16 mouse cellular contexts compared by ENCODE assay signal in the genomic region with DNA sequence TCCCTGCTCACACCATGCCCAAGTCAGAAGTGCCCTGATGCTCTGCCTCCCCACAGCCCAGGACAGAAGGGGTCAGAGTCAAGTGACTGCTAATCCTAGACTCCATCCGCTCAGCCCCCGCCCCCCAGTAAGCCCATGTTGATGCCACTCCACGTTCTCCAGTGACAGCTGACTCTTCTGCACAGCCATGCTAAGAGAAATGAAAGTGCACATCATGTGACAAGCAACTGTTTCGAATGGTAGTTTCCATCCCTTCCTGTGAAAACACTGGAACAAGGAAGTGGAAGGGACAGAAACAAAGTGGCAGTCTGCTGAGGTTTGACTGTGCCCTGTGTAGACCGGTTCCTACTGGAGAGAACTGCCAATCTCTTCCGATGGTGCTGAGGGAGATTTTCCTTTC. TPM values are rescaled to one million over a fixed set of nuclear protein-coding genes. Genes with fewer than 3 reads are reported as not detected.
DNase-seq lines count a peak whose midpoint lies in the region; ATAC-seq and TF ChIP-seq lines count a peak whose summit lies in the region.
"Had no signal": no experiment of that assay in that cellular context is flagged by ENCODE, and none has a peak within 500 bp of the region (broad histone marks: within the 10 kb centered on the region; RNA-seq: fewer than 3 reads in every experiment).

No protein-coding gene starts in this region.

- TF ChIP-seq EP300 in heart, postnatal 0 days (IDR thresholded peaks at IDR 0.05; ENCODE audit: low read depth): no peak

- H3K27ac ChIP-seq in heart, postnatal 0 days (ENCODE audit: low read depth): no peak overlapping the region
- H3K27ac ChIP-seq in heart, embryonic 10.5 days: no peak overlapping the region
- H3K27ac ChIP-seq in liver, embryonic 15.5 days (replicated peaks): no peak overlapping the region
- H3K27ac ChIP-seq in liver, embryonic 12.5 days: no peak overlapping the region
- H3K27ac ChIP-seq: liver, embryonic 13.5 days; stomach, embryonic 15.5 days had no signal

- no peak for TF ChIP-seq CTCF in heart, postnatal 0 days (IDR thresholded peaks at IDR 0.05; ENCODE audit: low read depth)

- DNase-seq in heart, postnatal 0 days (ENCODE audit: low spot score): no peak
- DNase-seq in heart, embryonic 10.5 days (ENCODE audit: low spot score): no peak
- DNase-seq in skeletal muscle tissue, adult 2 months (ENCODE audit: low read depth, low spot score): peak; percentile 8
- no peak for DNase-seq in lung, postnatal 10 days
- DNase-seq: cerebellum, postnatal 36 days; gastrocnemius, postnatal 14 days; kidney, postnatal 25 days; liver, embryonic 13.5 days; lung, postnatal 36 days; thymus, postnatal 25 days had no signal

- no peak overlapping the region for H3K4me3 ChIP-seq in heart, postnatal 0 days (ENCODE audit: low read depth, low read length)
- no peak overlapping the region for H3K4me3 ChIP-seq in heart, embryonic 10.5 days
- no peak overlapping the region for H3K4me3 ChIP-seq in liver, embryonic 15.5 days (replicated peaks)
- no peak overlapping the region for H3K4me3 ChIP-seq in liver, embryonic 12.5 days
- H3K4me3 ChIP-seq: liver, embryonic 13.5 days; stomach, embryonic 15.5 days had no signal

- H3K9ac ChIP-seq in heart, postnatal 0 days (replicated peaks; ENCODE audit: low read depth, low read length): no peak overlapping the region
- no peak overlapping the region for H3K9ac ChIP-seq in liver, embryonic 15.5 days
- no peak overlapping the region for H3K9ac ChIP-seq in liver, embryonic 12.5 days
- H3K9ac ChIP-seq: liver, embryonic 13.5 days; stomach, embryonic 15.5 days had no signal

- no peaks in the 10 kb centered on the region for H3K9me3 ChIP-seq in heart, postnatal 0 days (replicated peaks; ENCODE audit: control insufficient read depth, low read length)
- H3K9me3 ChIP-seq in heart, embryonic 10.5 days: no peaks in the 10 kb centered on the region
- no peaks in the 10 kb centered on the region for H3K9me3 ChIP-seq in liver, embryonic 15.5 days (replicated peaks)
- H3K9me3 ChIP-seq in liver, embryonic 12.5 days (replicated peaks): no peaks in the 10 kb centered on the region
- H3K9me3 ChIP-seq: liver, embryonic 13.5 days; stomach, embryonic 15.5 days had no signal

- H3K27me3 ChIP-seq in heart, postnatal 0 days (ENCODE audit: control insufficient read depth, insufficient read depth, low read length): no peaks in the 10 kb centered on the region
- H3K27me3 ChIP-seq in heart, embryonic 10.5 days (ENCODE audit: insufficient read depth, poor library complexity, severe bottlenecking): no peaks in the 10 kb centered on the region
- no peaks in the 10 kb centered on the region for H3K27me3 ChIP-seq in liver, embryonic 15.5 days
- no peaks in the 10 kb centered on the region for H3K27me3 ChIP-seq in liver, embryonic 12.5 days (replicated peaks)
- H3K27me3 ChIP-seq: liver, embryonic 13.5 days; stomach, embryonic 15.5 days had no signal

- WGBS in heart, postnatal 0 days: 63% methylated on average over 6 of the region's 6 CpGs
- WGBS in heart, embryonic 10.5 days: 73% methylated on average over 6 of the region's 6 CpGs
- WGBS in liver, embryonic 15.5 days (ENCODE audit: insufficient replicate concordance): 59% methylated on average over 6 of the region's 6 CpGs
- WGBS in liver, embryonic 12.5 days (ENCODE audit: insufficient replicate concordance): 67% methylated on average over 6 of the region's 6 CpGs

- H3K4me2 ChIP-seq in heart, postnatal 0 days (ENCODE audit: low read depth, low read length): no peak overlapping the region
- no peak overlapping the region for H3K4me2 ChIP-seq in liver, embryonic 15.5 days
- no peak overlapping the region for H3K4me2 ChIP-seq in liver, embryonic 12.5 days
- H3K4me2 ChIP-seq: liver, embryonic 13.5 days; stomach, embryonic 15.5 days had no signal

- peak; percentile 24; the same call in 1 of the 2 replicates for ATAC-seq in heart, postnatal 0 days (ENCODE audit: insufficient read depth, low read depth)
- ATAC-seq in liver, embryonic 15.5 days (ENCODE audit: insufficient read depth): peak; percentile 15; the same call in 1 of the 2 replicates
- ATAC-seq in liver, embryonic 12.5 days: no peak
- peak; percentile 54; the same call in 1 of the 2 replicates for ATAC-seq in common myeloid progenitor, adult 5-6 weeks (replicated peaks; ENCODE audit: low read depth, poor library complexity, severe bottlenecking)
- no peak for ATAC-seq in cerebellum, adult (ENCODE audit: insufficient number of reproducible peaks, low FRiP score, low TSS enrichment)
- ATAC-seq: forebrain, embryonic 14.5 days had no signal

- H3K36me3 ChIP-seq in heart, postnatal 0 days (replicated peaks; ENCODE audit: control insufficient read depth, insufficient read depth, low read length): no peaks in the 10 kb centered on the region
- H3K36me3 ChIP-seq in heart, embryonic 10.5 days: peaks cover 6% of the 10 kb centered on the region; the same call in 1 of the 2 replicates
- H3K36me3 ChIP-seq in liver, embryonic 15.5 days (replicated peaks): 0 out of 2 replicates have a peak, but pooled peaks cover 4% of the 10 kb centered on the region
- no peaks in the 10 kb centered on the region for H3K36me3 ChIP-seq in liver, embryonic 12.5 days
- H3K36me3 ChIP-seq: stomach, embryonic 15.5 days had no signal

- H3K4me1 ChIP-seq in heart, postnatal 0 days (ENCODE audit: control insufficient read depth, insufficient read depth): 0 out of 2 replicates have a peak, but pooled peaks cover 5% of the 10 kb centered on the region
- H3K4me1 ChIP-seq in heart, embryonic 10.5 days: peaks cover 8% of the 10 kb centered on the region; the same call in 1 of the 2 replicates
- H3K4me1 ChIP-seq in liver, embryonic 15.5 days (replicated peaks): no peaks in the 10 kb centered on the region
- no peaks in the 10 kb centered on the region for H3K4me1 ChIP-seq in liver, embryonic 12.5 days
- H3K4me1 ChIP-seq: liver, embryonic 13.5 days; stomach, embryonic 15.5 days had no signal

RNA-seq across cellular contexts. Expression of gene Wdr41, which starts 56.8 kb away (rescaled TPM):
- total RNA-seq in heart, postnatal 0 days (2014; rRNA removed; ENCODE audit: low replicate concordance): 22.2 and 24.2 TPM in 2 replicates
- polyA plus RNA-seq in heart, postnatal 0 days (2015; fragmentation: Nextera tagmentation; extraction: Ambion mirVana): 19.3 and 20.4 TPM in 2 replicates
- 17.3 and 19.3 TPM in 2 replicates for polyA plus RNA-seq in heart, embryonic 10.5 days (2016; fragmentation: Nextera tagmentation; extraction: Ambion mirVana)
- polyA plus RNA-seq in liver, embryonic 15.5 days (2015; fragmentation: Nextera tagmentation; extraction: Ambion mirVana): 5.6 and 6.8 TPM in 2 replicates
- polyA plus RNA-seq in liver, embryonic 12.5 days (2016; fragmentation: Nextera tagmentation; extraction: Ambion mirVana): 8.1 and 9.8 TPM in 2 replicates
- total RNA-seq in common myeloid progenitor, adult 5-6 weeks (2017): 18.5 and 19.9 TPM in 2 replicates

Comparison
In these comparisons a context has a peak if more than half of its experiments do, and no peak if none do; other contexts are left out.
1. ATAC-seq: peak in heart, postnatal 0 days (single experiment), liver, embryonic 15.5 days (single experiment) and common myeloid progenitor, adult 5-6 weeks (single experiment); none in liver, embryonic 12.5 days (single experiment) and cerebellum, adult (single experiment).